Mouse (Mus musculus): ENCODE measurements around the gene Hsd3b4. TPM values are rescaled to one million over a fixed set of nuclear protein-coding genes. Genes with fewer than 3 reads are reported as not detected.
"Not testable (repeated sequence)": the region's sequence is repeated elsewhere in the genome, so short reads cannot be mapped to it uniquely, and the experiment has no call there.

Gene Hsd3b4
- not detected in 2 replicates for polyA plus RNA-seq (2012; rRNA removed)

DNA sequence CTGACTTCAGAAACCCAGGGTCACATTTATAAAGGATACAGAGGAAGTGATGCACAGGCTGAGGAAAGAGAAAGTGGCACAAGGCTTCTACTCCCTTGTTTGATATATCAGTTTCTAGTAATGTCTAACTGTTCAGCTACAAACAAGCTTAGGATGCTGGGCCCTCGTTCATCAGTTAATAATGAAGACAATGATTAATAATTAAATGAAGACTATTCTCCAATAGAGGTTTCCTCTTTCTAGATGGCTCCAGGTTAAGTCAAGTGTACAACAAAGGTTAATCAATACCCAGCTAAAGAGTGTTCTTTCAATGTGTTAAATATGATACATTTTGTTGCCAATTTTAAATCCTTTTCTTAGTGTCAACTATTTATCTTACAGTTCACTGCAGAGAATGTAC lies at the start of gene Hsd3b4:
Gene Hsd3b4, minus strand, starts transcription at position 101 of the 400 bp plus-strand sequence.
- no CpG with 5 or more reads among the region's 1 CpGs for WGBS

DNA sequence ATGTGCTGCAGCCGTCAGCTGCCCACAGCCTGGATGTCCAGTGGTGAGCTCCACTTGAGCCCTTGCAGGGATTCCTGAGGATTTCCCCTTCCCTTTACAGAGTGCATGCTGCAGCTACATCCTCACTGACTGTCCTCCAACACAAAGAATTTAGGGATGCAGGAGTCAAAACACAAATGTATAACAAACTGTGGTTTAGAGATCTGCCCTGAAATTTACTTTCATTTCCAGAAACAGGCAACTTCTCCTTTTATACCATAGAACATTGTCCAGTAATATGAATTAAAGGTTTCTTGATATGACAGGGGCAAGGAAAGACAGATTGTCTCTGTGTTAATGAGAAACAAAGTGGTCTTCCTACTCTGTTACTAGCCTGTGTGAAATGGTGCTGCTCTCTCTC lies 40.5 kb upstream of the Hsd3b4 start:
- DNase-seq (ENCODE audit: low read depth, low spot score): not testable (repeated sequence)
- WGBS: no CpG with 5 or more reads among the region's 1 CpGs

More for the DNA sequence above, at the start of gene Hsd3b4:
- DNase-seq (ENCODE audit: low read depth, low spot score): not testable (repeated sequence)

DNA sequence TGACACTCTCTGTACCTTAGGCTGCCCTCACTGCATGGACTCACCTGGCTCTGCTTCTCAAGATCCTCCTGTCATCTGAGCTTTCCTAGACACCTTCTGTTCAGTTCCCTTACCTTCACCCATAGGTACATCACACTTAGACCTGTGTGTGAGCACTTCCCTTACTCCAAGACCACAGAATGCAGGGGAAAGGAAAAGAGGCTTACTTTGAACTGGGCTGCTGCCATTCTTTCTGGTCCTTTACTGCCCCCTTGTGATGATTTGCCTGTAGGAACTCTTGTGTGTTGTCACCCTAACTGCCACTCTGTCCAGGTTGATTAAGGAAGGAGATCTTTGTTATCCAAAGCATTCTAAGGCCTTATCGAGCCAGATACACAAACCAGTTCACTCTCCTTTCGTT lies 39.9 kb upstream of the Hsd3b4 start:
- DNase-seq (ENCODE audit: low read depth, low spot score): not testable (repeated sequence)
- no CpG with 5 or more reads among the region's 2 CpGs for WGBS

DNA sequence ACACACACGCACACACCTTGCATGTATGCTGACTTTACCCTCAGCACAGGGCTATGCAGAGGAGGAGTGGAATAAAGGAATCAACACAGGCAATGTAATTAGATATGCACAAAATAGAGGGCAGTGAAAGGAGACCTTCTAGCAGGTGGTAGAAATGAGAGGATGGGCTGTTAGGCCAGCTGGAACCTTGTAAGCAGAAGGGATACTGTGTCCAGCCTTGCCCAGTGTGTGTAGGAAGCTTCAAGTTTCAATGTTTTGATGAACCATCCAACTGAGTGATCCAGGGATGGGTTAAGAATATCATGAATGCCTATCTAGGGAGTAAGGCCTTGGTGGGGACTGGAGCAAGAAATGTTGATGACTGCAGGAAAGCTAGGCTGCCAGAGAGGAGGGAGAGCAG lies 38.2 kb upstream of the Hsd3b4 start:
- DNase-seq (ENCODE audit: low read depth, low spot score): not testable (repeated sequence)
- WGBS: 83% methylated on average over 1 of the region's 1 CpGs

DNA sequence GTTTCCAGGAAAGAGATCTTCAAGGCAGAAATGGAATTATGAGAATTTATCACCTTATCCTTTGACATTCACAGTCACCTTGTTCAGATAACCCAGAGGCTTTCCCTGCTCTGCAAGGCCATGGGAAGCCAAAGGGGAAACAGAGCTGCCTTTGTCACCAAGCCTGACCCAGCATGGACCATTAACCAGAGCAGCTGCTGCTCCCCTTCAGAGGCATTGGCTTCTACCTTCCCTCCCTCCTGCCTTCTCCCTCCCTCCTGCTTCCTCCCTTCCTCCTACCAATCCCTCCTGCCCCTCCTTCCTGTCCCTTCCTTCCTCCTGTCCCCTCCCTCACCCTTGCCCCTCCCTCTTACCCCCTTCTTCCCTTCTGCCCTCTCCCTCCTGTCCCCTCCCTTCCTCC lies 37.3 kb upstream of the Hsd3b4 start:
- DNase-seq (ENCODE audit: low read depth, low spot score): not testable (repeated sequence)

DNA sequence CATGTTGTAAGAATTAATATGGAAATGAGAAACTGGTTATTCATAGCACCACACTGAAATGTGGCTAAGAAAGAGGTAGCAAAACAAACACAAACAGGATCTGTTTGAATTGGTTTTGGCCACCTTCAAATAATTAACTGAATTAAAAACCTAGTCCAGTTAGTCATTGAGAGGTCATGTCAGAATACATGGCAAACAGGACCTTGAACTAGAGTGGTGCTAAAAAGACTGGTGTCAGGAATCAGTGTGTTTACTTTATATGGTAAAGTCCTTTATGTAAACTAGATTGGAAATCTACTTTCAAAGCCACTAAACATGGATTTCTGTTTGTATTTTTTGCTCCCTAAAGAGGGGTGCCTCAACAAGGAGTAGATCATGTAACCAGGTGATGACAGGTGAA lies 14.7 kb upstream of the Hsd3b4 start:
- not testable (repeated sequence) for DNase-seq (ENCODE audit: low read depth, low spot score)

DNA sequence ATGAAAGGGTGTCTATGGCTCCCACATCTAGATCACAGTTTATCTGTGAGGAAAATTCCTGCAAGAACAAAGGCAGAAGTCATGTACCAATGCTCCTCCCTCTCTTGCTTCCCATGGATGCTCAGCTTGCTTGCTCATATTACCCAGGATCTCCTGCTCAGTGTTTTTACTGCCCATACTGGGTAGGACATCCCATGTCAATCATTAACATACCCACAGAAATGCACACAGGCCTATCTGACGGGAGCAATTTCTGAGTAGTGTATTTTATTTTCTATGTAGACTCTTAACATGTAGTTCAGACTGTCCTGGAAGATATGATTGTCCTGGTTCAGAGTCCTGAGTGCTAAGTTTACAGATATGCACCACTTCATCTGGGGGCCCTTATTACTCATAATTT lies 14.2 kb upstream of the Hsd3b4 start:
- DNase-seq (ENCODE audit: low read depth, low spot score): not testable (repeated sequence)
- no CpG with 5 or more reads among the region's 1 CpGs for WGBS

DNA sequence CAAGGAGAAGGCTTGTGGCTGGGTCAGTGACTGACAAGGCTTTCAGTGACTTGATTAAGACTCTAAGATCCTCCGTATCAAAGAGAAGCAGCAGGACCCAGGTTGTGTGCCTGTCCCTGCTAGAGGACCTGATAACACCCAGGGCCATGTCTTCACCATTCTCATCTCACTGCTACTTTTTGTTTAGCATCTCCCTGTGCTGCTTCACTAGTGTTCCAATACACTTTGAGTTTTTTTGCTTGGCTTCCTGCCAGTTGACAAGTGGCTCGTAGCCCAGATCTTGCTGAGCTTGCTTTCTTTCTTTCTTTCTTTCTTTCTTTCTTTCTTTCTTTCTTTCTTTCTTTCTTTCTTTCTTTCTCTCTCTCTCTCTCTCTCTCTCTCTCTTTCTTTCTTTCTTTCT lies 12.5 kb upstream of the Hsd3b4 start:
- not testable (repeated sequence) for DNase-seq (ENCODE audit: low read depth, low spot score)
- WGBS: 13% methylated on average over 1 of the region's 2 CpGs

DNA sequence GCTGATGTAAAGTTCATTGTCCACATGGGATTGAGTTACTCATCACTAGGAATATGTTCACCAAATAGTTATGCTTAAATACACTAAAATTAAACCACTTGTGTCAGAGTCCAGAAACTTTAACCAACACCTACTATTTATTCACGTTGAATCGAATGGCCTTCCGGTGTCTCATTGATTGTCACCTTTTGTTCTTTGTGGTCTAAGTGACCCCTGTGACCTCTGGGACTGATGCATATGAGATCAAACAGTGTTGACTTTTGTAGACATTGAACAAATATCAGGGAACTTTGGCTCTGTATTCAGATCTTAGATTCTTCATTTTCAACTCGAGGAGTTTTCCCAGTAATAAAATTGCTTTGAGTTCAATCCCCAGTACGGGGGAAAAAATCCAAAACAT lies 3.1 kb downstream of the Hsd3b4 start:
- not testable (repeated sequence) for DNase-seq (ENCODE audit: low read depth, low spot score)
- WGBS: no CpG with 5 or more reads among the region's 5 CpGs

DNA sequence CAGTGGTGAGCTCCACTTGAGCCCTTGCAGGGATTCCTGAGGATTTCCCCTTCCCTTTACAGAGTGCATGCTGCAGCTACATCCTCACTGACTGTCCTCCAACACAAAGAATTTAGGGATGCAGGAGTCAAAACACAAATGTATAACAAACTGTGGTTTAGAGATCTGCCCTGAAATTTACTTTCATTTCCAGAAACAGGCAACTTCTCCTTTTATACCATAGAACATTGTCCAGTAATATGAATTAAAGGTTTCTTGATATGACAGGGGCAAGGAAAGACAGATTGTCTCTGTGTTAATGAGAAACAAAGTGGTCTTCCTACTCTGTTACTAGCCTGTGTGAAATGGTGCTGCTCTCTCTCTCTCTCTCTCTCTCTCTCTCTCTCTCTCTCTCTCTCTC lies 12.9 kb downstream of the Hsd3b4 start:
- not testable (repeated sequence) for DNase-seq (ENCODE audit: low read depth, low spot score)

DNA sequence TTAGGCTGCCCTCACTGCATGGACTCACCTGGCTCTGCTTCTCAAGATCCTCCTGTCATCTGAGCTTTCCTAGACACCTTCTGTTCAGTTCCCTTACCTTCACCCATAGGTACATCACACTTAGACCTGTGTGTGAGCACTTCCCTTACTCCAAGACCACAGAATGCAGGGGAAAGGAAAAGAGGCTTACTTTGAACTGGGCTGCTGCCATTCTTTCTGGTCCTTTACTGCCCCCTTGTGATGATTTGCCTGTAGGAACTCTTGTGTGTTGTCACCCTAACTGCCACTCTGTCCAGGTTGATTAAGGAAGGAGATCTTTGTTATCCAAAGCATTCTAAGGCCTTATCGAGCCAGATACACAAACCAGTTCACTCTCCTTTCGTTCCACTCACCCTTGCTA lies 13.6 kb downstream of the Hsd3b4 start:
- WGBS: no CpG with 5 or more reads among the region's 2 CpGs
- DNase-seq (ENCODE audit: low read depth, low spot score): not testable (repeated sequence)

DNA sequence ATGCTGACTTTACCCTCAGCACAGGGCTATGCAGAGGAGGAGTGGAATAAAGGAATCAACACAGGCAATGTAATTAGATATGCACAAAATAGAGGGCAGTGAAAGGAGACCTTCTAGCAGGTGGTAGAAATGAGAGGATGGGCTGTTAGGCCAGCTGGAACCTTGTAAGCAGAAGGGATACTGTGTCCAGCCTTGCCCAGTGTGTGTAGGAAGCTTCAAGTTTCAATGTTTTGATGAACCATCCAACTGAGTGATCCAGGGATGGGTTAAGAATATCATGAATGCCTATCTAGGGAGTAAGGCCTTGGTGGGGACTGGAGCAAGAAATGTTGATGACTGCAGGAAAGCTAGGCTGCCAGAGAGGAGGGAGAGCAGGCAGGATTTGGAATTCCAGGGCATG lies 15.3 kb downstream of the Hsd3b4 start:
- not testable (repeated sequence) for DNase-seq (ENCODE audit: low read depth, low spot score)

DNA sequence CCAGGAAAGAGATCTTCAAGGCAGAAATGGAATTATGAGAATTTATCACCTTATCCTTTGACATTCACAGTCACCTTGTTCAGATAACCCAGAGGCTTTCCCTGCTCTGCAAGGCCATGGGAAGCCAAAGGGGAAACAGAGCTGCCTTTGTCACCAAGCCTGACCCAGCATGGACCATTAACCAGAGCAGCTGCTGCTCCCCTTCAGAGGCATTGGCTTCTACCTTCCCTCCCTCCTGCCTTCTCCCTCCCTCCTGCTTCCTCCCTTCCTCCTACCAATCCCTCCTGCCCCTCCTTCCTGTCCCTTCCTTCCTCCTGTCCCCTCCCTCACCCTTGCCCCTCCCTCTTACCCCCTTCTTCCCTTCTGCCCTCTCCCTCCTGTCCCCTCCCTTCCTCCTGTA lies 16.1 kb downstream of the Hsd3b4 start:
- not testable (repeated sequence) for DNase-seq (ENCODE audit: low read depth, low spot score)

DNA sequence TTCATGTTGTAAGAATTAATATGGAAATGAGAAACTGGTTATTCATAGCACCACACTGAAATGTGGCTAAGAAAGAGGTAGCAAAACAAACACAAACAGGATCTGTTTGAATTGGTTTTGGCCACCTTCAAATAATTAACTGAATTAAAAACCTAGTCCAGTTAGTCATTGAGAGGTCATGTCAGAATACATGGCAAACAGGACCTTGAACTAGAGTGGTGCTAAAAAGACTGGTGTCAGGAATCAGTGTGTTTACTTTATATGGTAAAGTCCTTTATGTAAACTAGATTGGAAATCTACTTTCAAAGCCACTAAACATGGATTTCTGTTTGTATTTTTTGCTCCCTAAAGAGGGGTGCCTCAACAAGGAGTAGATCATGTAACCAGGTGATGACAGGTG lies 38.8 kb downstream of the Hsd3b4 start:
- not testable (repeated sequence) for DNase-seq (ENCODE audit: low read depth, low spot score)

DNA sequence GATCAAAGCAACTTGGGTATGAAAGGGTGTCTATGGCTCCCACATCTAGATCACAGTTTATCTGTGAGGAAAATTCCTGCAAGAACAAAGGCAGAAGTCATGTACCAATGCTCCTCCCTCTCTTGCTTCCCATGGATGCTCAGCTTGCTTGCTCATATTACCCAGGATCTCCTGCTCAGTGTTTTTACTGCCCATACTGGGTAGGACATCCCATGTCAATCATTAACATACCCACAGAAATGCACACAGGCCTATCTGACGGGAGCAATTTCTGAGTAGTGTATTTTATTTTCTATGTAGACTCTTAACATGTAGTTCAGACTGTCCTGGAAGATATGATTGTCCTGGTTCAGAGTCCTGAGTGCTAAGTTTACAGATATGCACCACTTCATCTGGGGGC lies 39.3 kb downstream of the Hsd3b4 start:
- no CpG with 5 or more reads among the region's 1 CpGs for WGBS
- not testable (repeated sequence) for DNase-seq (ENCODE audit: low read depth, low spot score)

DNA sequence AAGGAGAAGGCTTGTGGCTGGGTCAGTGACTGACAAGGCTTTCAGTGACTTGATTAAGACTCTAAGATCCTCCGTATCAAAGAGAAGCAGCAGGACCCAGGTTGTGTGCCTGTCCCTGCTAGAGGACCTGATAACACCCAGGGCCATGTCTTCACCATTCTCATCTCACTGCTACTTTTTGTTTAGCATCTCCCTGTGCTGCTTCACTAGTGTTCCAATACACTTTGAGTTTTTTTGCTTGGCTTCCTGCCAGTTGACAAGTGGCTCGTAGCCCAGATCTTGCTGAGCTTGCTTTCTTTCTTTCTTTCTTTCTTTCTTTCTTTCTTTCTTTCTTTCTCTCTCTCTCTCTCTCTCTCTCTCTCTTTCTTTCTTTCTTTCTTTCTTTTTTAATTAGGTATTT lies 41.0 kb downstream of the Hsd3b4 start:
- 13% methylated on average over 1 of the region's 2 CpGs for WGBS
- DNase-seq (ENCODE audit: low read depth, low spot score): not testable (repeated sequence)

DNA sequence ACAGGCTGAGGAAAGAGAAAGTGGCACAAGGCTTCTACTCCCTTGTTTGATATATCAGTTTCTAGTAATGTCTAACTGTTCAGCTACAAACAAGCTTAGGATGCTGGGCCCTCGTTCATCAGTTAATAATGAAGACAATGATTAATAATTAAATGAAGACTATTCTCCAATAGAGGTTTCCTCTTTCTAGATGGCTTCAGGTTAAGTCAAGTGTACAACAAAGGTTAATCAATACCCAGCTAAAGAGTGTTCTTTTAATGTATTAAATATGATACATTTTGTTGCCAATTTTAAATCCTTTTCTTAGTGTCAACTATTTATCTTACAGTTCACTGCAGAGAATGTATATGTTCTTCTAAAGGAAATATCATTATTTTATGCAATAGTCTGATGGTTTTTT lies 53.3 kb downstream of the Hsd3b4 start, which contains the start of gene Gm4450:
Gene Gm4450, minus strand, starts transcription at position 101 of the 400 bp plus-strand sequence.
- 67% methylated on average over 1 of the region's 1 CpGs for WGBS
- not testable (repeated sequence) for DNase-seq (ENCODE audit: low read depth, low spot score)

DNA sequence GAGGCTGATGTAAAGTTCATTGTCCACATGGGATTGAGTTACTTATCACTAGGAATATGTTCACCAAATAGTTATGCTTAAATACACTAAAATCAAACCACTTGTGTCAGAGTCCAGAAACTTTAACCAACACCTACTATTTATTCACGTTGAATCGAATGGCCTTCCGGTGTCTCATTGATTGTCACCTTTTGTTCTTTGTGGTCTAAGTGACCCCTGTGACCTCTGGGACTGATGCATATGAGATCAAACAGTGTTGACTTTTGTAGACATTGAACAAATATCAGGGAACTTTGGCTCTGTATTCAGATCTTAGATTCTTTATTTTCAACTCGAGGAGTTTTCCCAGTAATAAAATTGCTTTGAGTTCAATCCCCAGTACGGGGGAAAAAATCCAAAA lies 56.5 kb downstream of the Hsd3b4 start:
- not testable (repeated sequence) for DNase-seq (ENCODE audit: low read depth, low spot score)
- 54% methylated on average over 5 of the region's 5 CpGs for WGBS

Other genes starting within 250 kb of the Hsd3b4 start
- 2.7 and 4.2 TPM in 2 replicates for gene Hmgcs2, start 230.1 kb downstream of the Hsd3b4 start, polyA plus RNA-seq (2012; rRNA removed)
- gene Phgdh, start 170.5 kb downstream of the Hsd3b4 start, polyA plus RNA-seq (2012; rRNA removed): 23.3 and 26.8 TPM in 2 replicates
- gene Zfp697, start 128.1 kb downstream of the Hsd3b4 start, polyA plus RNA-seq (2012; rRNA removed): 0.52 and 1.0 TPM in 2 replicates
- gene Gm4450, start 53.4 kb downstream of the Hsd3b4 start, polyA plus RNA-seq (2012; rRNA removed): not detected in 2 replicates
- not detected in 2 replicates for gene Gm10681, start 78.3 kb upstream of the Hsd3b4 start, polyA plus RNA-seq (2012; rRNA removed)
- not detected in 2 replicates for gene Hsd3b5, start 119.7 kb upstream of the Hsd3b4 start, polyA plus RNA-seq (2012; rRNA removed)
- 0.36 and 0.56 TPM in 2 replicates for gene Hsd3b2, start 214.0 kb upstream of the Hsd3b4 start, polyA plus RNA-seq (2012; rRNA removed)